Mouse (Mus musculus) lung, postnatal 36 days (tissue): ENCODE measurements around the gene Gm20855.
"Not testable (repeated sequence)": the region's sequence is repeated elsewhere in the genome, so short reads cannot be mapped to it uniquely, and the experiment has no call there.

Source experiments
- DNase-seq: peaks from one replicate; pipeline ENCODE4 v3.0.0; 2022; ENCODE audit warnings: mixed read lengths

Gm20855 gene

DNA sequence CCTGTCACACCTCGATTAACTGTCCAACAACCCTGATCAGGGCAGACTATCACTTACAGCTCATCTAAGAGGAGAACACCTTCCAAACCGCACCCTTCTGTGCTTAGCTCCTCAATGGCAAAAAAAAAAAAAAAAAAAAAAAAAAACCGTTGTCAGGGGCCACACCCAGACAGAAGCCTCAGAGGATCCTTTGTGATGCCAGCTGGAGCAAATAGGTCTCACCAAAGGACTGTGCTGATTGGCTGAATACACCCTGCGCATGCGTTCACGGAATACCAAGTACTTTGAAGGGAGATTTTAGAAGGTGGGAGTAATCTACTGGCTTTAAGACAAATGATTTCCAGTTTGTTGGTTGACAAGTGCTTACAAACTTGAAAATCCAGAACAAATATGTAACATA is at the start of gene Gm20855:
Gene Gm20855, minus strand, starts transcription at position 101 of the 400 bp plus-strand sequence.
- not testable (repeated sequence) for DNase-seq
